Comparison of ENCODE assay signal across 9 mouse cellular contexts in the genomic region with DNA sequence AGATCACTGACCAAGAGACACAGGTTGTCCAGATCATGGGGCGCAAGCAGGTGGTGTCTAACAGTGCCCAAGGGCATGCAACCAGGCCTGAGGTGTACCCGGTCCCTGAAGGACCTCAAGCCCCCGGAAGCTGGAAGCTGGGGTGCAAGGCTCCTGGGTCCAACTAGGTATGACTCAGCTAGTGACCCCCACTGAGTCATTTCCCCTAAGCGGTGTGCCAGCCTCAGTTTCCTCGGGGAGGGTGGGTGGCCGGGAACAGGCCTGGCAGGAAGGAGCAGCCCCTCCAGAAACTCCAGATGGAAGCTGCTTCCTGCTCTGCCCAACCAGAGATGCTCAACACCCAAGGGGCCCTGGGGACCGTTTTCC. TPM values are rescaled to one million over a fixed set of nuclear protein-coding genes. Genes with fewer than 3 reads are reported as not detected.
DNase-seq lines count a peak whose midpoint lies in the region; ATAC-seq lines count a peak whose summit lies in the region.
"Had no signal": no experiment of that assay in that cellular context is flagged by ENCODE, and none has a peak within 500 bp of the region (broad histone marks: within the 10 kb centered on the region; RNA-seq: fewer than 3 reads in every experiment).

No protein-coding gene starts in this region.

- WGBS in heart, embryonic 11.5 days (ENCODE audit: insufficient replicate concordance), result 63% methylated on average over 7 of the region's 7 CpGs
- 88% methylated on average over 7 of the region's 7 CpGs for WGBS in midbrain, embryonic 14.5 days
- WGBS in midbrain, embryonic 15.5 days, result 78% methylated on average over 7 of the region's 7 CpGs
- WGBS in limb, embryonic 10.5 days, result 72% methylated on average over 7 of the region's 7 CpGs
- WGBS in stomach, embryonic 15.5 days, result 66% methylated on average over 7 of the region's 7 CpGs

- H3K27ac ChIP-seq in heart, embryonic 11.5 days (ENCODE audit: low read depth, low read length), result peak overlapping the region; percentile 68; the same call in 1 of the 2 replicates
- no peak overlapping the region for H3K27ac ChIP-seq in midbrain, embryonic 14.5 days (replicated peaks; ENCODE audit: low read depth, low read length)
- no peak overlapping the region for H3K27ac ChIP-seq in midbrain, embryonic 15.5 days
- 0 out of 2 replicates have a peak overlapping the region, but pooled peaks have one; percentile 15 for H3K27ac ChIP-seq in limb, embryonic 10.5 days
- H3K27ac ChIP-seq in stomach, embryonic 15.5 days, result peak overlapping the region; percentile 35; the same call in 1 of the 2 replicates

- peaks cover 49% of the 10 kb centered on the region for H3K4me1 ChIP-seq in heart, embryonic 11.5 days (ENCODE audit: control insufficient read depth, insufficient read depth, low read length)
- peaks cover 32% of the 10 kb centered on the region for H3K4me1 ChIP-seq in midbrain, embryonic 14.5 days (ENCODE audit: control insufficient read depth, insufficient read depth, low read length)
- H3K4me1 ChIP-seq in midbrain, embryonic 15.5 days, result peaks cover 53% of the 10 kb centered on the region
- H3K4me1 ChIP-seq in limb, embryonic 10.5 days, result peaks cover 68% of the 10 kb centered on the region
- peaks cover 62% of the 10 kb centered on the region for H3K4me1 ChIP-seq in stomach, embryonic 15.5 days

- H3K36me3 ChIP-seq in heart, embryonic 11.5 days (ENCODE audit: control insufficient read depth, insufficient read depth, low read length), result no peaks in the 10 kb centered on the region
- no peaks in the 10 kb centered on the region for H3K36me3 ChIP-seq in midbrain, embryonic 14.5 days (ENCODE audit: control insufficient read depth, insufficient read depth, low read length)
- no peaks in the 10 kb centered on the region for H3K36me3 ChIP-seq in midbrain, embryonic 15.5 days (replicated peaks)
- H3K36me3 ChIP-seq in limb, embryonic 10.5 days, result no peaks in the 10 kb centered on the region
- 0 out of 2 replicates have a peak, but pooled peaks cover 3% of the 10 kb centered on the region for H3K36me3 ChIP-seq in stomach, embryonic 15.5 days

- DNase-seq in heart, postnatal 4 days, result no peak
- DNase-seq in midbrain, embryonic 14.5 days, result no peak
- DNase-seq in limb, embryonic 10.5 days (ENCODE audit: low spot score), result no peak
- no peak for DNase-seq in spleen, postnatal 4 days (ENCODE audit: low spot score in 2 of 2)
- no peak for DNase-seq in urinary bladder, postnatal 4 days (ENCODE audit: low spot score in 2 of 2)
- DNase-seq: left cerebral cortex, postnatal 4 days had no signal

- no peaks in the 10 kb centered on the region for H3K9me3 ChIP-seq in heart, embryonic 11.5 days (replicated peaks; ENCODE audit: control insufficient read depth, low read length)
- no peaks in the 10 kb centered on the region for H3K9me3 ChIP-seq in midbrain, embryonic 14.5 days (ENCODE audit: control insufficient read depth, low read length)
- H3K9me3 ChIP-seq in midbrain, embryonic 15.5 days, result no peaks in the 10 kb centered on the region
- H3K9me3 ChIP-seq in limb, embryonic 10.5 days (replicated peaks), result no peaks in the 10 kb centered on the region
- H3K9me3 ChIP-seq in stomach, embryonic 15.5 days, result no peaks in the 10 kb centered on the region

- H3K9ac ChIP-seq in heart, embryonic 11.5 days (ENCODE audit: low read depth, low read length), result peak overlapping the region; percentile 43; the same call in 1 of the 2 replicates
- H3K9ac ChIP-seq in midbrain, embryonic 14.5 days (replicated peaks; ENCODE audit: low read length), result no peak overlapping the region
- no peak overlapping the region for H3K9ac ChIP-seq in midbrain, embryonic 15.5 days
- H3K9ac ChIP-seq in stomach, embryonic 15.5 days, result no peak overlapping the region

- peaks cover 4% of the 10 kb centered on the region; the same call in 1 of the 2 replicates for H3K27me3 ChIP-seq in heart, embryonic 11.5 days (ENCODE audit: control insufficient read depth, insufficient read depth, low read length)
- H3K27me3 ChIP-seq in midbrain, embryonic 14.5 days (ENCODE audit: control insufficient read depth, insufficient read depth, low read length), result peaks cover 47% of the 10 kb centered on the region
- peaks cover 44% of the 10 kb centered on the region for H3K27me3 ChIP-seq in midbrain, embryonic 15.5 days (replicated peaks)
- peaks cover 51% of the 10 kb centered on the region for H3K27me3 ChIP-seq in limb, embryonic 10.5 days (ENCODE audit: low read depth, poor library complexity, severe bottlenecking)
- H3K27me3 ChIP-seq in stomach, embryonic 15.5 days (replicated peaks), result no peaks in the 10 kb centered on the region

- H3K4me2 ChIP-seq in heart, embryonic 11.5 days, result peak overlapping the region; percentile 98
- H3K4me2 ChIP-seq in midbrain, embryonic 14.5 days (ENCODE audit: low read length), result 0 out of 2 replicates have a peak overlapping the region, but pooled peaks have one; percentile 17
- H3K4me2 ChIP-seq in midbrain, embryonic 15.5 days, result no peak overlapping the region; the same call in 1 of the 2 replicates
- peak overlapping the region; percentile 85 for H3K4me2 ChIP-seq in stomach, embryonic 15.5 days

- no peak for ATAC-seq in heart, embryonic 11.5 days (replicated peaks; ENCODE audit: insufficient number of reproducible peaks, low FRiP score, low TSS enrichment)
- ATAC-seq in midbrain, embryonic 14.5 days (ENCODE audit: low FRiP score, low TSS enrichment), result no peak
- ATAC-seq in midbrain, embryonic 15.5 days (replicated peaks), result no peak
- ATAC-seq in stomach, embryonic 15.5 days (ENCODE audit: insufficient read depth, low FRiP score, low read depth), result no peak

- peak overlapping the region; percentile 75 for H3K4me3 ChIP-seq in heart, embryonic 11.5 days (ENCODE audit: low read depth, low read length)
- no peak overlapping the region for H3K4me3 ChIP-seq in midbrain, embryonic 14.5 days (replicated peaks; ENCODE audit: low read depth, low read length)
- no peak overlapping the region for H3K4me3 ChIP-seq in midbrain, embryonic 15.5 days
- H3K4me3 ChIP-seq in limb, embryonic 10.5 days, result peak overlapping the region; percentile 78
- H3K4me3 ChIP-seq in stomach, embryonic 15.5 days (replicated peaks), result peak overlapping the region; percentile 61

RNA-seq across cellular contexts. Expression of gene Sh2b3, which starts 3.2 kb away (rescaled TPM):
- polyA plus RNA-seq in heart, embryonic 11.5 days (2014; fragmentation: Nextera tagmentation; extraction: Ambion mirVana), result 16.8 and 17.2 TPM in 2 replicates
- total RNA-seq in heart, postnatal 4 days (2021), result 10 to 100 TPM; 36.7 to 39.2 TPM
- polyA plus RNA-seq in midbrain, embryonic 14.5 days (2014; fragmentation: Nextera tagmentation; extraction: Ambion mirVana), result 6.1 and 7.8 TPM in 2 replicates
- polyA plus RNA-seq in midbrain, embryonic 15.5 days (2015; fragmentation: Nextera tagmentation; extraction: Ambion mirVana), result 7.7 and 8.2 TPM in 2 replicates
- 10.9 and 11.2 TPM in 2 replicates for polyA plus RNA-seq in limb, embryonic 10.5 days (2016; fragmentation: Nextera tagmentation; extraction: Ambion mirVana)
- 15.7 and 16.0 TPM in 2 replicates for polyA plus RNA-seq in stomach, embryonic 15.5 days (2015; fragmentation: Nextera tagmentation; extraction: Ambion mirVana)

RNA-seq across cellular contexts. Expression of gene Pheta1, which starts 14.6 kb away (rescaled TPM):
- polyA plus RNA-seq in heart, embryonic 11.5 days (2014; fragmentation: Nextera tagmentation; extraction: Ambion mirVana), result 10.6 and 11.8 TPM in 2 replicates
- 10 to 100 TPM in 1 of 2 experiments, 1 to 10 TPM in 1; 9.3 to 10.9 TPM for total RNA-seq in heart, postnatal 4 days (2021)
- 36.8 and 40.1 TPM in 2 replicates for polyA plus RNA-seq in midbrain, embryonic 14.5 days (2014; fragmentation: Nextera tagmentation; extraction: Ambion mirVana)
- polyA plus RNA-seq in midbrain, embryonic 15.5 days (2015; fragmentation: Nextera tagmentation; extraction: Ambion mirVana), result 55.4 and 55.5 TPM in 2 replicates
- polyA plus RNA-seq in limb, embryonic 10.5 days (2016; fragmentation: Nextera tagmentation; extraction: Ambion mirVana), result 60.2 and 67.0 TPM in 2 replicates
- 23.7 and 26.1 TPM in 2 replicates for polyA plus RNA-seq in stomach, embryonic 15.5 days (2015; fragmentation: Nextera tagmentation; extraction: Ambion mirVana)

Comparison
In these comparisons a context has a peak if more than half of its experiments do, and no peak if none do; other contexts are left out.
1. H3K27ac ChIP-seq: peak in heart, embryonic 11.5 days (single experiment), limb, embryonic 10.5 days (single experiment) and stomach, embryonic 15.5 days (single experiment); none in midbrain, embryonic 14.5 days (single experiment) and midbrain, embryonic 15.5 days (single experiment).
2. H3K4me3 ChIP-seq: peak in heart, embryonic 11.5 days (single experiment), limb, embryonic 10.5 days (single experiment) and stomach, embryonic 15.5 days (single experiment); none in midbrain, embryonic 14.5 days (single experiment) and midbrain, embryonic 15.5 days (single experiment).